Mouse (Mus musculus) heart, adult 8-10 months (tissue): ENCODE results near the gene Mgl2. TPM values are rescaled to one million over a fixed set of nuclear protein-coding genes. Genes with fewer than 3 reads are reported as not detected.
A peak's percentile ranks its signal among the peaks of the same experiment; 100 is the strongest.

Experiments used
- DNase-seq: peaks from one replicate; pipeline ENCODE4 v3.0.0; 2022; ENCODE audit warnings: low spot score
- total RNA-seq, 4 experiments: library from RNA; stranded (reverse); gene quantifications; 2 replicates each; pipeline ENCODE4 v1.2.4; 2022

Mgl2 gene
- total RNA-seq, 4 experiments from 2014 or later: 2.6 to 4.5 (median 3.2) TPM

- DNase-seq: no peak
Observed at GRCm38 (mm10) chr11:70170291-70170690, 40.2 kb downstream of the Mgl2 start.

- no peak for DNase-seq
Observed at GRCm38 (mm10) chr11:70171181-70171580, 41.1 kb downstream of the Mgl2 start.

GRCm38 (mm10) chr11:70171847-70172246 lies 41.7 kb downstream of the Mgl2 start:
- DNase-seq: no peak

- DNase-seq: no peak
Observed at GRCm38 (mm10) chr11:70172298-70172697, 42.2 kb downstream of the Mgl2 start.

- DNase-seq: no peak
Observed at GRCm38 (mm10) chr11:70174491-70174890, 44.4 kb downstream of the Mgl2 start.

- DNase-seq: no peak
Observed at GRCm38 (mm10) chr11:70177647-70178046, 47.5 kb downstream of the Mgl2 start.

- no peak for DNase-seq
Observed at GRCm38 (mm10) chr11:70178311-70178710, 48.2 kb downstream of the Mgl2 start.

GRCm38 (mm10) chr11:70178756-70179155 lies 48.6 kb downstream of the Mgl2 start:
- no peak for DNase-seq

- no peak for DNase-seq
Observed at GRCm38 (mm10) chr11:70179401-70179800, 49.3 kb downstream of the Mgl2 start.

GRCm38 (mm10) chr11:70180496-70180895 lies 50.4 kb downstream of the Mgl2 start:
- no peak for DNase-seq

- peak; percentile 33 for DNase-seq
Observed at GRCm38 (mm10) chr11:70185120-70185519, 55.0 kb downstream of the Mgl2 start.

Other genes with a start within 250 kb of the Mgl2 start
- 1 to 10 TPM; 2.0 to 2.6 (median 2.4) TPM for gene Kctd11, start 248.9 kb upstream of the Mgl2 start, total RNA-seq
- 1 to 10 TPM in 2 of 4 experiments, under 1 TPM in 2; 0.16 to 1.1 (median 0.83) TPM for gene Acap1, start 234.8 kb upstream of the Mgl2 start, total RNA-seq
- gene 2810408A11Rik, start 229.3 kb upstream of the Mgl2 start, total RNA-seq: under 1 TPM; 0.43 to 0.81 (median 0.60) TPM
- 10 to 100 TPM; 38.0 to 50.9 (median 43.4) TPM for gene Neurl4, start 229.3 kb upstream of the Mgl2 start, total RNA-seq
- 10 to 100 TPM; 23.2 to 32.1 (median 27.7) TPM for gene Gps2, start 216.4 kb upstream of the Mgl2 start, total RNA-seq
- 100 to 1,000 TPM; 410 to 451 (median 437) TPM for gene Eif5a, start 208.4 kb upstream of the Mgl2 start, total RNA-seq
- 10 to 100 TPM; 13.8 to 32.7 (median 24.3) TPM for gene Ybx2, start 194.5 kb upstream of the Mgl2 start, total RNA-seq
- gene Slc2a4, start 182.1 kb upstream of the Mgl2 start, total RNA-seq: 100 to 1,000 TPM; 435 to 503 (median 470) TPM
- 1 to 10 TPM in 1 of 4 experiments, not detected in 3; 1.1 TPM for gene Cldn7, start 165.6 kb upstream of the Mgl2 start, total RNA-seq
- 100 to 1,000 TPM; 144 to 172 (median 168) TPM for gene Ctdnep1, start 149.2 kb upstream of the Mgl2 start, total RNA-seq
- 10 to 100 TPM; 41.7 to 57.3 (median 48.1) TPM for gene Elp5, start 147.8 kb upstream of the Mgl2 start, total RNA-seq
- gene Gabarap, start 139.2 kb upstream of the Mgl2 start, total RNA-seq: 100 to 1,000 TPM; 287 to 342 (median 325) TPM
- gene Phf23, start 134.6 kb upstream of the Mgl2 start, total RNA-seq: 10 to 100 TPM; 21.0 to 24.9 (median 23.6) TPM
- gene Dvl2, start 129.7 kb upstream of the Mgl2 start, total RNA-seq: 1 to 10 TPM; 4.0 to 6.4 (median 5.1) TPM
- gene Acadvl, start 114.9 kb upstream of the Mgl2 start, total RNA-seq: 1,000 to 10,000 TPM; 1,233 to 1,415 (median 1,285) TPM
- 1 to 10 TPM; 3.9 to 6.3 (median 5.2) TPM for gene Dlg4, start 113.4 kb upstream of the Mgl2 start, total RNA-seq
- not detected for gene Asgr1, start 76.2 kb upstream of the Mgl2 start, total RNA-seq
- gene Asgr2, start 37.7 kb upstream of the Mgl2 start, total RNA-seq: under 1 TPM in 1 of 4 experiments, not detected in 3; 0.34 TPM
- gene Clec10a, start 25.9 kb downstream of the Mgl2 start, total RNA-seq: 1 to 10 TPM; 1.7 to 4.2 (median 3.2) TPM
- 1 to 10 TPM in 1 of 4 experiments, under 1 TPM in 3; 0.38 to 2.8 (median 0.68) TPM for gene Slc16a11, start 82.4 kb downstream of the Mgl2 start, total RNA-seq
- 1 to 10 TPM; 2.5 to 3.6 (median 3.4) TPM for gene Slc16a13, start 90.7 kb downstream of the Mgl2 start, total RNA-seq
- gene Bcl6b, start 99.5 kb downstream of the Mgl2 start, total RNA-seq: 10 to 100 TPM in 3 of 4 experiments, 1 to 10 TPM in 1; 5.9 to 22.0 (median 17.3) TPM
- 10 to 100 TPM; 22.2 to 31.6 (median 29.0) TPM for gene 0610010K14Rik, start 107.6 kb downstream of the Mgl2 start, total RNA-seq
- gene Gm21988, start 109.5 kb downstream of the Mgl2 start, total RNA-seq: 1 to 10 TPM; 1.2 to 2.7 (median 2.4) TPM
- gene Rnasek, start 109.5 kb downstream of the Mgl2 start, total RNA-seq: 100 to 1,000 TPM in 2 of 4 experiments, 10 to 100 TPM in 2; 91.2 to 119 (median 96.3) TPM
- 1 to 10 TPM; 2.6 to 4.0 (median 3.1) TPM for gene Alox12, start 125.0 kb downstream of the Mgl2 start, total RNA-seq
- gene Alox12e, start 192.3 kb downstream of the Mgl2 start, total RNA-seq: not detected
- 10 to 100 TPM in 1 of 4 experiments, 1 to 10 TPM in 1, under 1 TPM in 2; 0.25 to 79.7 (median 1.2) TPM for gene Alox15, start 221.7 kb downstream of the Mgl2 start, total RNA-seq